Mouse (Mus musculus): ENCODE results near the gene Phlda2. TPM values are rescaled to one million over a fixed set of nuclear protein-coding genes. Genes with fewer than 3 reads are reported as not detected.

Gene Phlda2
- 0.64 and 1.3 TPM in 2 replicates for polyA plus RNA-seq (2015; fragmentation: Nextera tagmentation; extraction: Ambion mirVana)

DNA sequence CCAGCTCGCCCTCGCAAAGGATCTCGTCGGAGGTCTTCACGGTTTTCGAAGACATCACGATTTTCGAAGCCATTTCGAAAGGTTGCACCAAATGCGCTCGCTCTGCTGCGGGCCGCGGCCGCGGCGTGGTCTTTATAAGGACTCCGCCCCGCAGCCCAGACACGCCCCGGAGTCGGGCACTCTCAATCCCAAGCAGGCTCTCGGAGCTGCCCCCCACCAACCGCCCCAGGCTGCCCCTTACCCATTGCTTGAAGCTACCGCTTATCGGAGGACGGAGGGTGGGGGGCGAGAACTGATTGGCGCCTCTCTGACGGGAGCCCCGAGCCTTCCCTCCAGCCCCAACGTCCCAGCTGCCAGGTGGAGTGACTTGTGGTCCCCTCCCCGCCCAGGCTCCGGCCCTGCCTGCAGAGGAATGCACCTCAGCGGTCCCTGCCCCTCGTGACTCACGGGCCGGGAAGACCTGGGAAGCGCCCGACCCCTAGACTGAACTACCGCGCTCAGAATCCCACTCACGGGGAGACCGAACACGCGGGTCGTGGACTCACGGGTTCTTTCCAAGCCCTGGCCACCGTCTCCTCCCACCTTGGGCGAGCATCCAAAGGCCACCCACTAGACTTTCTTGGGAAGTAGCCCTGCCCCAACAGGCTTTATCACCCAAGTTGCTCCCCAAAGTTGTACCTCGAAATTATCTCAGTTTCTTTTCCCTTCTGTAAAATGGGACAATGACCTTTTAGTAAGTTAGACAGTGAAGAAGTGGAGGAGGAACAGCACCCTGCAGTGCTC, at the start of gene Phlda2:
Gene Phlda2, minus strand, starts transcription at position 733 of the 783 bp plus-strand sequence.

DNA sequence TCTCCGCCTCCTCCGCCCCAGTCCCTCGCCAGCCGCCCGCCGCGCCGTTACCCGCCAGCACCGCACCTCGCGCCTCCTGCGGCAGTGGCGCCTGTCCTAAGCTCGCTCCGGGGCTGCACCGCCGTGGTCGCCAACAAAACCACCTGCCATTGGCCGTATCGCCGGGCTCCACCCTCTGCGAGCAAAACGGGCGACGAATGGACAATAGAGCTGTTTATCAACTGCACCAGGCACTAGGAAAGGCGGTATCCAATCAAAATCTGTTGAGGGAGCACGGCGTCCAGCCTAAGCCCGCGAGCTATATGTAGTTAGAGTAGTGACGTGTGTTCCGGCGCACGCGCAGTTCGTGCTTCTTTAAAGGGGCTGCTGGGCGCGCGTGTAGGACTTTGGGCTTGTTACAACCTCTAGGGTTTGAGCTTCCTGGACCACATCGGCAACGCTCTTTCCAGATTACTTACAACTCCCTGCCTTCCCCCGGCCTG, 46.1 kb upstream of the Phlda2 start, which contains the start of gene Nap1l4:
Gene Nap1l4, minus strand, starts transcription at position 131 of the 482 bp plus-strand sequence.

DNA sequence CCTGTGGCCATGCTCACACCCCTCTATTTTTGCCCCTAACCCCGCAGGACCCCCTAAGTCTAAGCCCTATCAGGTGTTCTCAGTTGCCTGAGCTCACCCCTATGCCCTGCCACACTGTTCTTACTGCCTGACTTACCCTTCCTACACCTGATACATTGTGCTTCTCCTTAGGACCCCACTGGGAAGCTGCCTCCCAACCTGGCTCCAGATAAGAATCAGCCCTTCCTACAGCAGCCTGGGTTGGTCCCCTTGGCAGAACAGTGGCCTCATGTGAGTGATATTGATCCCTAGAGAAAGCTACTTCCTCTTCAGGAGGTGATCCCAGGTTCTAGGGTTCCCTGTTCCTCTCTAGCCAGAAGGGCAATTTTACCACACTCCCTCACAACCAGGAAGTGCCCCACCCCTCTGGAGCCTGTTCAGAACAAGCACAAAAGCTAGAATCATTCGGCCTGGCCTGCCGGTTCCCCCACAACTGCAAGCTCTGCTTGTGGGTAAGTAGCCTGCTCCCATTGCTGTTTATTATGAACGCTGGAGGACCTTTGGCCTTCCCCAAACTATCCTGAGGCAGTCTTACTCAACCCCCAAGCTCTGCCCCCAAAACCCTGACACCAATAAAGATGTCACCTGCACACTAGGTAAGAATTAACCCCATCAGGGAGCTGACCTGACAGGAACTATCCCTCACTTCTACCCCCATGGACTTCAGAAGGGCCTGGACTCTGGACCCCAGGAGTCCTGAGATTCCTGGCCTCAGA, 29.4 kb downstream of the Phlda2 start, which contains the start of gene Slc22a18:
Gene Slc22a18, plus strand, starts transcription at position 390 of the 755 bp plus-strand sequence.

DNA sequence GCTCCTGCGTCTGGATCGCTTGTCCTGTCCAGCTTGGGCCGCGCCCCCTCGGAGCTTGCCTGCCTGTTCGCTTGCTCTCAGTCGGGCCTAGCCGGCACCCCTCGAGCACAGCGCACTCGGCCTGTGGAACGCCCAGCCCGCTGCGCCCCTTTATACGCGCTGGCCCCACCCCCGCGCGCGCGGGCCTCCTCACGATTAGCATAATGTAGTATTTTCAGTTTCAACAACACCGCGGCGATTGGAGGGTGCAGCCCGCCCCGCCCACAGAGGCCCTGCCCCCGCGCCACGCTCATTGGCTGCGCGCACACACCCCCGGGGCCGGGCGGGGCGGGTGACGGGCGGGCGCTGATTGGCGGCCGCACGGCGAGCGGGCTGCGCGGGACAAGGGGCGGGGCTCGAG, 42.1 kb downstream of the Phlda2 start, which contains the start of gene Cdkn1c:
Gene Cdkn1c, minus strand, starts transcription at position 177 of the 400 bp plus-strand sequence.

Other genes starting within 250 kb of the Phlda2 start
- gene Cdkn1c, start 42.1 kb downstream of the Phlda2 start, polyA plus RNA-seq (2015; fragmentation: Nextera tagmentation; extraction: Ambion mirVana), result 45.7 and 63.1 TPM in 2 replicates
- gene Slc22a18, start 29.4 kb downstream of the Phlda2 start, polyA plus RNA-seq (2015; fragmentation: Nextera tagmentation; extraction: Ambion mirVana), result 0.36 and 0.70 TPM in 2 replicates
- 141 and 147 TPM in 2 replicates for gene Nap1l4, start 46.0 kb upstream of the Phlda2 start, polyA plus RNA-seq (2015; fragmentation: Nextera tagmentation; extraction: Ambion mirVana)
- gene Cars, start 96.9 kb upstream of the Phlda2 start, polyA plus RNA-seq (2015; fragmentation: Nextera tagmentation; extraction: Ambion mirVana), result 35.9 and 38.0 TPM in 2 replicates
- 2.5 and 3.4 TPM in 2 replicates for gene Tnfrsf26, start 125.6 kb upstream of the Phlda2 start, polyA plus RNA-seq (2015; fragmentation: Nextera tagmentation; extraction: Ambion mirVana)
- gene Tnfrsf22, start 146.5 kb upstream of the Phlda2 start, polyA plus RNA-seq (2015; fragmentation: Nextera tagmentation; extraction: Ambion mirVana), result 2.5 and 3.4 TPM in 2 replicates
- gene Tnfrsf23, start 182.7 kb upstream of the Phlda2 start, polyA plus RNA-seq (2015; fragmentation: Nextera tagmentation; extraction: Ambion mirVana), result 1.8 and 2.0 TPM in 2 replicates

Data from spleen, postnatal 0 days (tissue).